Mouse (Mus musculus) forebrain, embryonic 16.5 days (tissue): ENCODE results near the gene Bex3. TPM values are rescaled to one million over a fixed set of nuclear protein-coding genes. Genes with fewer than 3 reads are reported as not detected.
"Not testable (repeated sequence)": the region's sequence is repeated elsewhere in the genome, so short reads cannot be mapped to it uniquely, and the experiment has no call there.

ENCODE experiments used
- ATAC-seq: fragments of 200-750 bp; cut with Nextera tagmentation; 2 replicates; pipeline ENCODE4 v1.8.0; 2017; ENCODE audit warnings: mild to moderate bottlenecking, moderate library complexity
- H3K27ac ChIP-seq: fragments of 300-500 bp; sonication (generic); 2 replicates; pipeline ENCODE4 v1.5.1; 2014; ENCODE audit warnings: low read length, control low read depth
- H3K27me3 ChIP-seq: fragments of 300-500 bp; sonication (generic); replicated peaks from 2 replicates; pipeline ENCODE4 v1.6.1; 2014; ENCODE audit warnings: low read length; ENCODE audit not compliant: control insufficient read depth, insufficient read depth
- H3K36me3 ChIP-seq: fragments of 300-500 bp; sonication (generic); 2 replicates; pipeline ENCODE4 v1.6.1; 2014; ENCODE audit not compliant: control insufficient read depth, insufficient read depth
- H3K4me1 ChIP-seq: fragments of 300-500 bp; sonication (generic); replicated peaks from 2 replicates; pipeline ENCODE4 v1.6.1; 2014; ENCODE audit warnings: low read length; ENCODE audit not compliant: control insufficient read depth, insufficient read depth
- H3K4me2 ChIP-seq: fragments of 300-500 bp; sonication (generic); 2 replicates; pipeline ENCODE4 v1.6.1; 2014; ENCODE audit warnings: mild to moderate bottlenecking, low read length, control low read depth
- H3K4me3 ChIP-seq: fragments of 300-500 bp; sonication (generic); replicated peaks from 2 replicates; pipeline ENCODE4 v1.5.1; 2014; ENCODE audit warnings: mild to moderate bottlenecking, low read length, control low read depth
- H3K9ac ChIP-seq: fragments of 300-500 bp; sonication (generic); replicated peaks from 2 replicates; pipeline ENCODE4 v1.6.1; 2014; ENCODE audit warnings: low read depth, low read length, control low read depth
- H3K9me3 ChIP-seq: fragments of 300-500 bp; sonication (generic); 2 replicates; pipeline ENCODE4 v1.6.1; 2016; ENCODE audit warnings: low read length; ENCODE audit not compliant: control insufficient read depth
- WGBS: fragments of 180-500 bp; shearing (Covaris S2); extraction: QIAGEN DNeasy Blood & Tissue Kit; methylation state at CpG from one replicate; pipeline ENCODE4 v1.1.7; 2014; 5-methylcytosine and 5-hydroxymethylcytosine counted together
- polyA plus RNA-seq: library from polyadenylated mRNA; unstranded; fragments of >200 nt; fragmentation: Nextera tagmentation; extraction: Ambion mirVana; gene quantifications from 2 replicates; pipeline ENCODE4 v1.2.1, GENCODE M21; 2015

The Bex3 gene
- 522 and 568 TPM in 2 replicates for polyA plus RNA-seq

- not testable (repeated sequence) for H3K36me3 ChIP-seq, H3K4me1 ChIP-seq, H3K27me3 ChIP-seq, H3K9me3 ChIP-seq
- Histone ChIP-seq H3K4me3 (peak within 1 kb of the TSS; percentile 45), H3K9ac (peak within 1 kb of the TSS; percentile 56), H3K4me2 (peak within 1 kb of the TSS; percentile 45), H3K27ac (peak within 1 kb of the TSS; percentile 37)
- WGBS: 76% methylated on average over 4 of the region's 30 CpGs
- peak; percentile 95 for ATAC-seq
These were observed at the start of gene Bex3 for GRCm38 (mm10) chrX:136269743-136270392. Gene Bex3 (plus strand): TSS chrX:136270253.

DNA sequence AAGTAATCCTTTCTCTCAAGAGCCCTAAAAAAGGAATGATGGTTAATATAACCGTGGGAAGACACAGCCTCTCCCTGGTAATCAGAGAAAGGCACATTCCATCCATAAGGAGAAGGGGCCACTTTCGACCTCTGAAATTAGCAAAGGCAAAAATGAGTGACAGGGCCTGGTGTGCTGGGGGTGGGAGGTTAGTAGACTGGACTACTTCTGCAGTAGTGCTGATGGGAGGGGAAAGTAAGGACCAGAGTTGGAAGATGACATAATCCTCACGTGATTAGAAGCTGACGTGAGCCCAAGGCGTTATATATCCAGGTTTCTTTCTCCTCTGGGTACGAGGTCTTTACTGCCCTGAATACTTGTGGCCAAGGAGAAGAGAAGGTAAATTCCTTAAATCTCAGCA, 46.3 kb upstream of the Bex3 start:
- WGBS: 72% methylated on average over 5 of the region's 6 CpGs
- no peaks in the 10 kb centered on the region for H3K9me3 ChIP-seq
- no peak for ATAC-seq
- no peak overlapping the region for H3K4me2 ChIP-seq
- no peaks in the 10 kb centered on the region for H3K36me3 ChIP-seq
- H3K9ac ChIP-seq: no peak overlapping the region
- no peaks in the 10 kb centered on the region; the same call in 1 of the 2 replicates for H3K27me3 ChIP-seq
- H3K27ac ChIP-seq: no peak overlapping the region
- no peak overlapping the region for H3K4me3 ChIP-seq
- H3K4me1 ChIP-seq: no peaks in the 10 kb centered on the region

GRCm38 (mm10) chrX:136227768-136228167, 42.3 kb upstream of the Bex3 start:
- no peaks in the 10 kb centered on the region for H3K36me3 ChIP-seq
- no peak overlapping the region for H3K4me2 ChIP-seq
- H3K9ac ChIP-seq: no peak overlapping the region
- no peaks in the 10 kb centered on the region; the same call in 1 of the 2 replicates for H3K27me3 ChIP-seq
- no peaks in the 10 kb centered on the region for H3K9me3 ChIP-seq
- no peak overlapping the region for H3K27ac ChIP-seq
- H3K4me1 ChIP-seq: no peaks in the 10 kb centered on the region
- WGBS: 52% methylated on average over 5 of the region's 5 CpGs
- no peak overlapping the region for H3K4me3 ChIP-seq
- ATAC-seq: no peak

DNA sequence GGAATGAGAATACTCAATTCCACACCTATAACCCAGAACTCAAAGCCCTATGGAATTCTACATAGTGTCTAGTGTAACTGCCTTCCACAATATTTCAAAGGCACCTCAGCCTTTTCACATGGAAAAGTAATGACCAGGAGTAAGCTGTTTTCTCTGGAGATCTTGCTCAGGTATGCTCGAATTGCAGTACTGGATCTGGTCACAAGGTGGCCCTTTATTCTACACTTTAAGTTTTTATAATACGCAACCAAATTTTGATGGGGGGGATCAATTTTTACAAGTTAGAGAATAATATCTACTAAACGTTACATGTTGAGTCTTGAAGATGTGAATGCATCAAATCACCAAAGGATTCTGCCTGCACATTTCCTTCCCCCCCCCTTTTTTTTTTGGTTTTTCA, 31.9 kb upstream of the Bex3 start:
- no peak for ATAC-seq
- Histone ChIP-seq H3K4me2 (no peak overlapping the region), H3K27ac (no peak overlapping the region), H3K36me3 (no peaks in the 10 kb centered on the region), H3K9ac (no peak overlapping the region), H3K9me3 (no peaks in the 10 kb centered on the region), H3K4me1 (no peaks in the 10 kb centered on the region), H3K27me3 (no peaks in the 10 kb centered on the region), H3K4me3 (no peak overlapping the region)
- WGBS: 47% methylated on average over 3 of the region's 3 CpGs

- H3K4me1 ChIP-seq: no peaks in the 10 kb centered on the region; the same call in 1 of the 2 replicates
- H3K36me3 ChIP-seq: no peaks in the 10 kb centered on the region
- no peaks in the 10 kb centered on the region for H3K9me3 ChIP-seq
- H3K9ac ChIP-seq: no peak overlapping the region
- no peak overlapping the region for H3K4me3 ChIP-seq
- no peak overlapping the region for H3K27ac ChIP-seq
- H3K27me3 ChIP-seq: no peaks in the 10 kb centered on the region
- H3K4me2 ChIP-seq: no peak overlapping the region
- 83% methylated on average over 2 of the region's 2 CpGs for WGBS
- ATAC-seq: no peak
These were observed 26.9 kb upstream of the Bex3 start for GRCm38 (mm10) chrX:136243181-136243580.

DNA sequence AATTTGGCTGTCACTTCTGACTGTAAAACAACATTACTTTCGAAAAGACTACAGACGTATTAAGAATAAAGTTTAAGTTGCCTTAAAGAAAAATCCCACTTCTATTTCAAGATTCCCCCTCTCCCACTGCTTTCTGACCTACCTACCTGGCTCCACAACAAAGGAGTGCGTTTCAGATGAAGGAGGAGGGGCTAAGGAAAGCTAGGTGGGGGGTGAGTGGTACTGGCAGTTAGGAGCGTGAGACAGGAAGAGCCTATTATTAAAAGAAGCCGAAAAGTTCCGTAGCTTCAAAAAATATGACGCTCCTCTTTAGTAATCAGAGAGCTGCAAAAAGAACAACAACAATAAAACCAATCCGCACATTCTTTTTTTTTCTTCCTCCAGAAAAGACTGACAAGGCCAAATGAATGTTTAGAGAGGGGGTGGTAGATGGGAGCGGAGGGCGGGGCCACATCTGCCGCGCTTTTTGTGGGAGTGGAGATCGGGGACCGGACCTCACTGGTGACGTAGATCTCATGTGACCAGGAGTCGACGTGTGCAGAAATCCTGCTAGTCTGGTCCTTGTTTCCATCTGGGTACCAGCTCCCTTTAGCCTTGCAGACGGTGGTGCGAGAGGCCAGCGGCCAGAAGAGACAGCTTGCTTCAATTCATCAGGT, 25.4 kb upstream of the Bex3 start, which contains the start of gene Tceal9:
Gene Tceal9 (plus strand): TSS at position 506 of the 656 bp plus-strand sequence.
- Histone ChIP-seq H3K4me2 (peak within 1 kb of the TSS; percentile 54), H3K9me3 (no peaks in the 10 kb centered on the region), H3K36me3 (no peaks in the 10 kb centered on the region), H3K9ac (peak within 1 kb of the TSS; percentile 76), H3K4me3 (peak within 1 kb of the TSS; percentile 65), H3K27ac (peak within 1 kb of the TSS; percentile 78), H3K4me1 (no peaks in the 10 kb centered on the region; the same call in 1 of the 2 replicates), H3K27me3 (no peaks in the 10 kb centered on the region)
- 21% methylated on average over 20 of the region's 20 CpGs for WGBS
- ATAC-seq: peak; percentile 95

GRCm38 (mm10) chrX:136245521-136246071, 24.5 kb upstream of the Bex3 start:
- H3K9me3 ChIP-seq: no peaks in the 10 kb centered on the region
- peak overlapping the region; percentile 78 for H3K27ac ChIP-seq
- peak overlapping the region; percentile 54 for H3K4me2 ChIP-seq
- H3K4me3 ChIP-seq: peak overlapping the region; percentile 65
- no peaks in the 10 kb centered on the region for H3K36me3 ChIP-seq
- no peaks in the 10 kb centered on the region; the same call in 1 of the 2 replicates for H3K4me1 ChIP-seq
- H3K9ac ChIP-seq: peak overlapping the region; percentile 76
- WGBS: 16% methylated on average over 12 of the region's 15 CpGs
- peak; percentile 80 for ATAC-seq
- no peaks in the 10 kb centered on the region for H3K27me3 ChIP-seq

DNA sequence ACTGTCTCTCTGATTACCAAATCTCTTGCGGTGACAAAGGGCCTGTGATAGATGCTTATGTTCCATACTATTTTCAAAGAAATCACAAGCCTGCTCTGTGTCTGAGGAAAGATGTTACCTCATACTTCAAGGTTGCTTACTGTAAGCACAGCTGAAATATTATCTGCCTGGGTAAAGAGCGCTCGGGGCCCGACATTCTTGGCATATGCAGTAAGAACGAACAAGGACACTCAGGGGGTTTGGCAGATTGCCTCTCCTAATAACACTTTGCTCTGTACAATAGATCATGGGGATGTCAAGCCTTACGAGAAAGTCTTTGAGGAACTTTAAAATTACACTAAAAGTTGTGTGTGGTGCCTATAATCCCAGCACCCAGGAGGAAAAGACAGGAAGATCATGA, 21.2 kb upstream of the Bex3 start:
- Histone ChIP-seq H3K9ac (no peak overlapping the region), H3K27me3 (no peaks in the 10 kb centered on the region), H3K4me2 (no peak overlapping the region), H3K27ac (no peak overlapping the region), H3K9me3 (no peaks in the 10 kb centered on the region), H3K36me3 (no peaks in the 10 kb centered on the region), H3K4me3 (no peak overlapping the region), H3K4me1 (no peaks in the 10 kb centered on the region; the same call in 1 of the 2 replicates)
- ATAC-seq: no peak
- WGBS: 62% methylated on average over 6 of the region's 6 CpGs

DNA sequence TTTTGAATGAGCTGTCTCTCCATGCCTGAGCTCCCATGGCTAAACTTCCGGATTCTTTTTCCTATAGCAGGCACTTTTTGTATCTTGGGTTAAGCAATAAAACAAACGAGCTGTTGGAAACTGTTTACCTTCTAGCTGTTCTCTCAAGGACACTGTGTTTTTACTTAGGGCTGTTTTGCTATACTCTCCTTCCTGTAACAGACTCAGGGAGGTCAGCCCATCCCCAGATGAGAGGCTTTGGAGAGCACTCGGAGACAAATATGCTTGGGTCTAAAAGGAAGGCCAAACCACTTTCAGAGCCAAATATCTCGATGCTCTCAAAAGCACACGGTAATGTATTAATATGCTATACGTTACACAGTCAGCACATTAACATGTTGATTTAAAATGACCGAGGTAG, 20.4 kb upstream of the Bex3 start:
- Histone ChIP-seq H3K4me1 (no peaks in the 10 kb centered on the region; the same call in 1 of the 2 replicates), H3K4me3 (no peak overlapping the region), H3K27ac (no peak overlapping the region), H3K36me3 (no peaks in the 10 kb centered on the region), H3K9me3 (no peaks in the 10 kb centered on the region), H3K4me2 (no peak overlapping the region), H3K27me3 (no peaks in the 10 kb centered on the region), H3K9ac (no peak overlapping the region)
- 82% methylated on average over 7 of the region's 7 CpGs for WGBS
- ATAC-seq: no peak
